Comparison of ENCODE assay signal across 8 mouse cellular contexts in the genomic region with DNA sequence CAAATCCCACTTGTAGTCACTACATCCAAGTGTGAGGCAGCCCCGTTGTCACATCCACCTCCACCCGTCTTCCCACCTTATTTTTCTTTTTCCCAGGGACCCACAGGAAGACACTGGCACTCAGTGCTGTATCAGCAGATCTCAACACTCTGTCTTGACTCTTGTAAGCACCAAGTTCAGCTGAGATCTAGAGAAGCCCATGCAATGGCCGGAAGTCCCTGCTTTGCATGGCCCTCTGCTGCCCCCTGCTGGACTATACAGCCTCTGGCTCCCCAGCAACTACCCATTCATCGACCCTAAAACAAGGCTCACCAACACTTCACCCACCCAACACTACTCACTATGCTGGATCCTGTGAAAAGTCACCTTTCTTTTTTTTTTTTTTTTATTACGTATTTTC. TPM values are rescaled to one million over a fixed set of nuclear protein-coding genes. Genes with fewer than 3 reads are reported as not detected.
DNase-seq lines count a peak whose midpoint lies in the region; ATAC-seq and TF ChIP-seq lines count a peak whose summit lies in the region.

No protein-coding gene starts in this region.

- H3K4me1 ChIP-seq in forebrain, embryonic 13.5 days, result no peaks in the 10 kb centered on the region
- peaks cover 6% of the 10 kb centered on the region; the same call in 1 of the 2 replicates for H3K4me1 ChIP-seq in liver, postnatal 0 days (ENCODE audit: insufficient read depth)
- 0 out of 2 replicates have a peak, but pooled peaks cover 2% of the 10 kb centered on the region for H3K4me1 ChIP-seq in neural tube, embryonic 15.5 days

- intact Hi-C loops in heart, postnatal 14 days (cut with DNase I), result loop anchor here (1.0 to 5.0 kb wide), 4 partner anchors 32 to 284 kb away; partner anchors contain the start of gene Mrvi1

- no peak overlapping the region for H3K9ac ChIP-seq in forebrain, embryonic 13.5 days
- no peak overlapping the region for H3K9ac ChIP-seq in liver, postnatal 0 days (replicated peaks)
- no peak overlapping the region for H3K9ac ChIP-seq in neural tube, embryonic 15.5 days (replicated peaks)

- no peaks in the 10 kb centered on the region for H3K27me3 ChIP-seq in forebrain, embryonic 13.5 days
- no peaks in the 10 kb centered on the region for H3K27me3 ChIP-seq in liver, postnatal 0 days (ENCODE audit: insufficient read depth, low read length)
- no peaks in the 10 kb centered on the region for H3K27me3 ChIP-seq in neural tube, embryonic 15.5 days (replicated peaks)

- TF ChIP-seq EP300 in liver, postnatal 0 days (IDR thresholded peaks at IDR 0.05; ENCODE audit: low read depth), result no peak

- no peak overlapping the region for H3K27ac ChIP-seq in forebrain, embryonic 13.5 days
- no peak overlapping the region for H3K27ac ChIP-seq in liver, postnatal 0 days (ENCODE audit: low read depth)
- no peak overlapping the region for H3K27ac ChIP-seq in neural tube, embryonic 15.5 days (replicated peaks)

- H3K36me3 ChIP-seq in forebrain, embryonic 13.5 days (ENCODE audit: poor library complexity, severe bottlenecking), result no peaks in the 10 kb centered on the region
- H3K36me3 ChIP-seq in liver, postnatal 0 days (replicated peaks; ENCODE audit: insufficient read depth, low read length), result no peaks in the 10 kb centered on the region
- H3K36me3 ChIP-seq in neural tube, embryonic 15.5 days, result no peaks in the 10 kb centered on the region

- TF ChIP-seq CTCF in liver, postnatal 0 days (IDR thresholded peaks at IDR 0.05; ENCODE audit: low read depth), result peak; percentile 98

- ATAC-seq in forebrain, embryonic 13.5 days, result peak; percentile 77
- ATAC-seq in liver, postnatal 0 days, result peak; percentile 80
- ATAC-seq in neural tube, embryonic 15.5 days (ENCODE audit: low FRiP score), result peak; percentile 86

- WGBS in forebrain, embryonic 13.5 days, result 31% methylated on average over 5 of the region's 5 CpGs
- 24% methylated on average over 5 of the region's 5 CpGs for WGBS in large intestine, adult 2 months
- 6% methylated on average over 5 of the region's 5 CpGs for WGBS in liver, postnatal 0 days (ENCODE audit: insufficient replicate concordance)
- WGBS in neural tube, embryonic 15.5 days, result 38% methylated on average over 5 of the region's 5 CpGs

- no peak overlapping the region for H3K4me3 ChIP-seq in forebrain, embryonic 13.5 days
- no peak overlapping the region for H3K4me3 ChIP-seq in liver, postnatal 0 days (ENCODE audit: low read depth, low read length)
- H3K4me3 ChIP-seq in neural tube, embryonic 15.5 days (replicated peaks), result no peak overlapping the region

- H3K9me3 ChIP-seq in forebrain, embryonic 13.5 days (replicated peaks), result no peaks in the 10 kb centered on the region
- no peaks in the 10 kb centered on the region for H3K9me3 ChIP-seq in liver, postnatal 0 days (ENCODE audit: low read length)
- no peaks in the 10 kb centered on the region for H3K9me3 ChIP-seq in neural tube, embryonic 15.5 days (replicated peaks)

- DNase-seq in CD8-positive naive resting alpha-beta T cell, adult 2 months (ENCODE audit: low read depth in 2 of 2, low spot score in 2 of 2), result peak; percentile 89 to 92
- DNase-seq in c-Kit-positive CD71-negative TER-119-negative erythroid progenitor cells, embryonic 14.5 days (ENCODE audit: low read depth), result peak; percentile 89
- peak; percentile 90 to 94 for DNase-seq in heart, postnatal 14 days
- DNase-seq in large intestine, adult 2 months (ENCODE audit: low read depth, low spot score), result peak; percentile 79
- DNase-seq in liver, postnatal 0 days, result peak; percentile 92
- DNase-seq in testis, postnatal 10 days (ENCODE audit: low spot score), result peak; percentile 96

- no peak overlapping the region for H3K4me2 ChIP-seq in forebrain, embryonic 13.5 days
- no peak overlapping the region for H3K4me2 ChIP-seq in liver, postnatal 0 days (ENCODE audit: low read depth, low read length)
- no peak overlapping the region for H3K4me2 ChIP-seq in neural tube, embryonic 15.5 days

RNA-seq across cellular contexts. Expression of gene Ctr9, which starts 13.9 kb away (rescaled TPM):
- polyA plus RNA-seq in forebrain, embryonic 13.5 days (2015; fragmentation: Nextera tagmentation; extraction: Ambion mirVana), result 89.4 and 89.8 TPM in 2 replicates
- 10 to 100 TPM; 21.8 to 25.2 TPM for total RNA-seq in heart, postnatal 14 days (2021)
- 7.2 and 11.1 TPM in 2 replicates for polyA plus RNA-seq in large intestine, adult 2 months (2012; rRNA removed)
- 15.2 and 16.8 TPM in 2 replicates for polyA plus RNA-seq in liver, postnatal 0 days (2015; fragmentation: Nextera tagmentation; extraction: Ambion mirVana)
- polyA plus RNA-seq in neural tube, embryonic 15.5 days (2015; fragmentation: Nextera tagmentation; extraction: Ambion mirVana), result 68.3 and 71.5 TPM in 2 replicates

RNA-seq across cellular contexts. Expression of gene Mrvi1, which starts 32.6 kb away (rescaled TPM):
- polyA plus RNA-seq in forebrain, embryonic 13.5 days (2015; fragmentation: Nextera tagmentation; extraction: Ambion mirVana), result 0.49 and 0.58 TPM in 2 replicates
- total RNA-seq in heart, postnatal 14 days (2021), result 10 to 100 TPM; 15.6 to 18.4 TPM
- 18.0 and 27.2 TPM in 2 replicates for polyA plus RNA-seq in large intestine, adult 2 months (2012; rRNA removed)
- polyA plus RNA-seq in liver, postnatal 0 days (2015; fragmentation: Nextera tagmentation; extraction: Ambion mirVana), result 5.3 and 8.4 TPM in 2 replicates
- 1.4 and 3.1 TPM in 2 replicates for polyA plus RNA-seq in neural tube, embryonic 15.5 days (2015; fragmentation: Nextera tagmentation; extraction: Ambion mirVana)
